Mouse (Mus musculus) retina, adult 2 months (tissue): ENCODE results near the gene Rbm19.
A peak's percentile ranks its signal among the peaks of the same experiment; 100 is the strongest.

Experiments used
- DNase-seq: peaks from one replicate; pipeline ENCODE4 v3.0.0-alpha.2; 2012; ENCODE audit warnings: low read depth, low spot score

Rbm19 gene

DNA sequence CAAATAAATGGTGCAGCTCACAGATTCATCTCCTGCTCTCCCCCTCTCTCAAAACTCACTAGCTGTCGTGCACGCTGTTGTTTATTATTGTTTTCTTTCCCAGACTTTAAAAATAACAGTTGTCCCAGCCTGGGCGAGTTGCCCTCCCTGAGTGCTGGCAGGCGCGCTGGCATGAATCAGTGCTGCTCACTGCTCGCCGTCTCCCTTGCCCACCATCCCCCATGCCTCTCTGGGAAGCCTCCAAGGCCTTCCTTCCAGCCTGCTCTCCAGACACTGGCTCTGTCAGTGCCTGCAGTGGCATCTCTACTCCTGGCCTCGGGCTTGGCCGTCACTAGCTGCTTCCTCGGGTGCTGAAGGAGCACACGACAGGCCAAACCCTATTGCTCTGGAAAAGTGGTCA, 48.2 kb downstream of the Rbm19 start:
- peak; percentile 6 for DNase-seq

DNA sequence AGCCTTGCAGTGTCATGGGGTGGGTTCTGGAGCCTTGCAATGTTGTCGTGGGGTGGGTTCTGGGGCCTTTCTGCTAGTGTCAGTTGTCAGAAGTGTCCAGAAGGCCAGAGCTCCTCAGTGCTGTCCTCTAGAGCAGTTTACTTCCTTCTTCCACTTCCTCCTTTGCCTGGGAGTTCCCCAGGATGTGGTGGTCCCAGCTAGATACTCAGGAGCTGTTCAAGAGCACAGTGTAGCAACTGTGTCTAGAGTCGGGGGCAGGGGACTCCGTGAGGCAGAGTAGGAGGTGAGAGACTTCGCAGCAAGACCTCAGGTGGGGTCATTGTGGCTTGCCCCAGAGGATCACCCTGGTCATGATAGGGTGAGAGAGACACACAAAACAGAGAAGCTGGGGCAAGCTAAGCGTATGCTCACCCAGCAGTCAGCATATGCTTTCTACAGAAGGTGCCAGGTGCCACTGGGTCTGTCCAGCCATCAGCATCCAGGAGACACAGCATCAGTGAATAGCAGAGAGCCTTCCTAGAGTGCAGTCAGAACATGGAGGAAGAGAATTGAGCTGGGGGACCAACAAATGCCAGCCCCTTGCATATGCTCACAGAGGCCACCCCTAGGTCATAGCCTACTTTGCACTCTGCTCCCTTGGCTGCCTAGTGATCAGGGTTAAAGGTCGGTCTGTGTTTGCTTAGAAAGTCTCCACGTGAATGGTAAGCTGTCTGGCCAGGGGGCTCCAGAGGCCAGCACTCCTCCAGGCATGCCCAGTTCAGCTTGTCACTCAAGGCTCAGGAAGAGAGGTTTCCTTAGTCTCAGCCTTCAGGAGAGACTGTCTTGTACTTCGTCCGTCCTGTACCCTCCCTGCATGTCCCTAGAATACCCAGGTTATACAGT, 49.0 kb downstream of the Rbm19 start:
- no peak for DNase-seq

DNA sequence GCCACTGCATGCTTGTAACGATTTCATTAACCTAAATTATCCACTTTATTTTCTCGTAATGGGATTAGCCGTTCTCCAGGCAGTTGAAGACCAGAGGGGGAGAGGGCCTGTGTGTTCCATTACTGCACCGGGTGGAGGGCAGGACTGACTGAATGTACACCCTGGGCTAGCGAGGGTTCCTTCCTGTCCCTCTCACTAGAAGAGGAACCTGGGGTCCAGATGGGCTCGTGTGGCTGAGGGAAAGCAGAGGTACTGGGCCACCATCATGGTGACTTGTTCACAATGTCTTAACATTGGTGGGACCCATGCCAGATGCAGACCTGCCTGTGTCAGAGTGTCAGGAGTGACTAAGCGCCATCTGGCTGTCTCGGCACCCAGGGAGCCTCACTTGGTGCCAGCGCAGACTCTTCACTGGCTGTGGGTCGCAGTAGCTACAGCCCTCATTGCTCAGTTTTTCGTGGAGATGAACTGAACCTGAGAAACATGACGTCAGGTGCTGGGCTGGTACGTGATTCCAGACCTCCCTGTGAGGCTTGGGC, 51.6 kb downstream of the Rbm19 start:
- DNase-seq, result no peak

DNA sequence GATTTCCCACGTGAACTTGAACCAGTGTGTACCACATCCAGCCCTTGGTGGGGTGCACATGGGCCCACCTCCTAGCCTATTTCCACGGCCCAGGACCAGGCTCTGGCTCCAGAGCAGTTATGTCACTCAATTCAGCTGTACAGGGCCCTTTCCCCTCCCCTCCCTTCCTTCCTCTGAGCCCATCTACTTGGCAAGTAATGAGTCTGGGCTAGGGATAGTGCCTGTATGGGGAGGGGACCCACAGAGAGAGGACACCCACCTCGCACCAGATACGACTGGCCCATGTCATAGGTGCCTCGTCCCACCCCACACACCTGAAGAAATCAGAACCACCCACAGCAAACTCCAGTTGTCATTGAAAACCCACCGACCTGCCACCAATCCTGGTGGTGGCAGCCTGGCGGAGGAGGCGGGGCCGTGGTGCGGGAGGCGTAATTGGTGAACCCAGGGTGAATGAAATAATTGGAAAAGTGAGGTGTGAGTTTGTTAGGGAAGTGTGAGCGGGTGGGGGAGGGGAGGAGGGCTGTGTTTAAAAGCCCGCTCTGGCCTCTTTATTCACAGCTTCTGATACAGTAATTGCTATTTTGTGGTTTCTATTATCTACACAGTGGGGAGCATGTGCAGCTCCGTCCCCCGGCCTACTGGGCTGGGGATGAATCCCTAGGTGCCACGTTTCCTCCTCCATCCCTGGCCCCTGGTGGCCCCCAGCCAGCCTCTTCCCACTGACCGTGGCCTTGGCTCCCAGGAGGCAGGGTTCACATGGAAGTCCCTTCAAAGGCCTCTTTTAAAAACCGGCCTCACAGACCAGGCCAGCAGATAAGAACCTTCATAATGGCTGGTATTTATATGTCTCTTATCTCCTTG, 55.8 kb downstream of the Rbm19 start:
- DNase-seq, result no peak

DNA sequence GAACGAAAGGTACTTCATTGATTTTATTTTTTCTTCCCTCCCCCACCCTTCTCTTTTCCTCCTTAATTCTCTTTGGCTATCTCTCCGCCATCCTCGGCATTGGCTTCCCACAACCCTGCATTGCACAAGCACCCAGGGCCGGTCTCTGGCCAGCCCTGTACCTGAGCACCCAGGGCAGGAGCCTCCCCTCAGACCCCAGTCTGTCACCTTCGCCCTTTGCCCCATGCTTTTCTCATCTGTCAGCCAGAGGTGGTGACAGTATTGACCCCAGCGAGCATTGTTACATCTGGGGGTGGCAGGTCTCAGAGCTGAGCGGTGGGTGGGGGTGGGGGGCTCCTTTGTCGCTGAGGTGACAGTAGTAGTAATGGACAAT, 56.5 kb downstream of the Rbm19 start:
- DNase-seq, result no peak

DNA sequence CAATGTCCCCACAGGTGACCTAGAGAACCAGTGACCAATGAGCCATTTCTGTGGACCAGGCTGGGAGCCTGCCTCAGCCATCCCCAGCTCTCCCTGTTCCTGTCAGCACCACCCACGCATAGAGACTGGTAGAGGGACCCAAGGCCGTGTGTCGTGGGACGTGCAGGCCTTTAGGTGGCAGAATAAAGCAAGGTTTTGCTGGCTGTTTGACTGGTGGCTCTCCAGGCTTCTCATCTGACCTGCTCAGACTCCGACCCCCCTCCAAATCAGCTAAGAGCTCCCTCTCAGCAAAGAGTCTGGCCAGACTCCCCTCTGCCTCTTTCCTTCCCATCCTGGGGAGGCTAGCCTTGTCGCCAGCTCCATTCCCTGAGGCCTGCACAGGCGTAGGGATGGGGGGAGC, 58.1 kb downstream of the Rbm19 start:
- peak; percentile 8 for DNase-seq

DNA sequence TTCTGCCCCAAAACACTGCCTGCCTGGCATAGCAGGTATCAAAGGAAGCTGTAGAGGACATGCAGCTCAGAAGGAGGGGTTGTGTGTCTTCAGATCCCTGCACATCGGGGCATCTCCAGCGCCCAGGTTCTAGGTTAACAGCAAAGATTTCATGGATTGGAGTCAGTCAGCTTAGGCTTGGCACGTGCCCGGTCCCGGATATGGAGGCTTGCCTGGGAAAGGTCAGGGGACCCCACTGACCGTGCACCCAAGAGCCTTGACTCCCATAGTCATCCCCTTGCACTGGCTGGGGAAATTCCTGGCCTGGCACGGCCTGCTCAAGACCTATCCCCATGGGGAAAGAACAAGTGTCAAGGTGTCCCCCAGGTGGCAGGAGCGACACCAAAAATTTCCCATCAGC, 59.0 kb downstream of the Rbm19 start:
- DNase-seq, result no peak

DNA sequence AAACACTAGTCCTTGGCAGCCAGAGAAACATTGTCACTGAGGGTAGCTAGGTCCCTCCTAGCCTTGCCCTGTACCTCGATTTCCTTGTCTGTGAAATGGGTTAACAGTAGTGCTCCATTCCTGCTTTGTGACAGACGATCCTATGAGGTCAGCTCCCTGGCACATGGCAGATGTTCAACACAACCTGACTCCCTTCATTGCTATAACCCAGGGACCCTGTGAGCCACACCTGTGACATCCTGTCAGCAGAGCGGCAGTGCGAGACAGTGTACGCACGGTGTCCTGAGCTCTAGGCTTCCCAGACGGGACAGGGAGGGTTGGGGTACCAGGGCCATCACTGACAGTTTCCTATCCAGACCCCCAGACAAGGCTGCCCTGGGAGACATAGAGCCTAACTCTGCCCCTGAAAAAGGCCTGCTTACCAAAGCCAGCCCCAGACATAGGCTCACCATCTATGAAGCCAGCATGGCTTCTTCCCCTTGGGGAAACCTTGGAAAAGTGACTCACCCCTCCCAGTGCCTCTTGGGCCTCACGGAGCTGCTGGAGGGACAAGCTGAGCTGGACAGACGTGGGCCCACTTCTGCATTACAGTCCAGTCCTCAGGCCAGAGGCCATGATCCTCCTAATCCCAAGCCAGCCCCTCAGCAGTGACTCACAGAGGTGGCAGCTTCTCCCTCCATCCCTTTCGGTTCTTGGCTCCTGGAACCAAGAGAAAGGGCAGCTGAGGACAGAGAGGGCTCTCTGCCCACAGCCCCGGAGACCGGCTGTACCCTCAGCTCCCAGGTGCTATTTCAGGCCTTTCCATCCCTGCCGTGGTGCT, 60.2 kb downstream of the Rbm19 start:
- no peak for DNase-seq

DNA sequence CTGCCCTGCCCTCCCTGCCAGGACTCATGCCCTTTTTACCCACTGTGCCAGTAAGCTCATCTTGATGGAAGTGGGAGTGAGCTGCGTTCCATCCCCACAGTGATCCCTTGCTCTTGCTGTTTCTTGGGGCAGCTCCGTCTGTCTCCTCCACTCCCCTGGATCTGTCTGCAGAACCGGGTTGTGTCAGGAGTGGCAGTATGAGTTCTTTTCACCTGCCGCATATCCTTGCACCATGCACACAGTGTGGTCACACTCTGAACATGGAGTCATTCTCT, 60.7 kb downstream of the Rbm19 start:
- DNase-seq, result no peak

DNA sequence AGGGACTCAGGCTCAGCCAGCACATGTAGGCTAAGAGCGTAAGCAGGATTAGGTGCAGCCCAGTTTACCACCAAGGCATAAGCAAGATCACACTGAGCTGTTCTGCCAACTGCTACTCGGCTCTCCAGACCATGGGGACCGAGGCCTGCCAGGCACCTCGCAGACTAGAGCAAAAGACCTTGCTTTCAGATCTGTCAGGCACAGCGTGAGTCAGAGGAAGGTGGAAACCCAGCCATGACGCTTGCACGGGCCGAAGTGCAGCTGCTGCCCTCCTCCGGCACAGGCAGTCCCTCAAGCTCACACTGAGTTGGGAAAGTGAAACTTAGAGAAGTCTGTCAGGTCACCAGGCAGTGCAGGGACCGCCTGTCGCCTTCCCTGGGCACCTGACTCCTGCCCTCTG, 63.8 kb downstream of the Rbm19 start:
- DNase-seq, result no peak

DNA sequence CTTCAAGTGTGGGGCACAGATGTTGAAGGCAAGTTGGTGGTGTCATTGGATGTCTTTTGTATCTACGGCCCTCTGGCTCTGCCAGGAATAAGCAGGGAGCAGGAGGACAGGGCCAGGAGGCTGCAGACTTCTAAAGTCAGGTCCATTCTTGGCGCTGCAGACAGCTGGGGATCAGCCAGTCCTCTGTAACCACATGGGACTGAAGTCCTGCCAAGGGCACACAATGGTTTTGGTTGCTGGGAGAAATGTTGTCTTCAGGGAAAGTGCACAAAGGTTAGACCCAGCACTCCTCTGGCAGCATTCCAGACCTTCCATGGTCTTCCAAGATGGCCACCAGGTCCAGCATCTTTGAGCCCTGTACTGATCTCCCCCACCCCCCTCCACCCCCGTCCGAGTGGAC, 65.1 kb downstream of the Rbm19 start:
- DNase-seq, result no peak

DNA sequence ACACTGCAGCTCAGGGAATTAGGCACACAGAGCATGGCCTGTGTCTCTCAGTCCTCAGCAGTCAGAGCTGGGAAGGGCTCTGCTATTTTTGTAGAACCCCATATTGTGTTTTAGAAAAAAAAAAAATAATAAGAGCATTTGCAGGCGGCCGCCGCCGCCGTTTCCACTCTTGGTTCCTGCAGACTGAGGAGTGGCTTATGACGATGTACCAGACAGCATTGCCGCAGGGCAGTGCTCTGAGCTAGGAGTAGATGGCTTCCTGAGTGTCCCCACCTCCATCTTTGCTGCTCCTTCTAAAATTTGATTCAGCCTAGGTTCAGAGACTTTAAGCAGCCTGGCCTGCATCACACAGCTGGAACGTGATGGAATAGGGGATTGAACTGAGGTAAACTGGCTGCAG, 67.1 kb downstream of the Rbm19 start:
- no peak for DNase-seq

DNA sequence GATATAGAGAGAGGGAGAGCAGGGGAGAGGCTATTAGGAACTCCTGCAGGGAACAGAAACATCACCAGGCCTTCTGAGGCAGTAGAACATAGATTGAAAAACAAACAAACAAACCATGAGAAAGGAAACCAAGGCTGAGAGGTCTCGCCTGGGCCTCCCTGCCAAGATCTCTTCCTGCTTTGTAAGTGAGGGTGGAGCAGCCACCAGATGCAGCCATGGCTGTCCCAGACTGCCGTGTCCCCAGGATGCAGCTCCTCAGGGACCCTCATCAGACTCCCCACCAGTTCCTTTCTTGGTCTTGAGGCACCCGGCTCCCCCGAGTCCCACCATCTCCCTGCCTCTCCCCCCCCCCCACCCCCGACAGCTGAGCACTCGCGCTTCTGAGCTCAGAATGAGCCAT, 67.5 kb downstream of the Rbm19 start:
- no peak for DNase-seq

DNA sequence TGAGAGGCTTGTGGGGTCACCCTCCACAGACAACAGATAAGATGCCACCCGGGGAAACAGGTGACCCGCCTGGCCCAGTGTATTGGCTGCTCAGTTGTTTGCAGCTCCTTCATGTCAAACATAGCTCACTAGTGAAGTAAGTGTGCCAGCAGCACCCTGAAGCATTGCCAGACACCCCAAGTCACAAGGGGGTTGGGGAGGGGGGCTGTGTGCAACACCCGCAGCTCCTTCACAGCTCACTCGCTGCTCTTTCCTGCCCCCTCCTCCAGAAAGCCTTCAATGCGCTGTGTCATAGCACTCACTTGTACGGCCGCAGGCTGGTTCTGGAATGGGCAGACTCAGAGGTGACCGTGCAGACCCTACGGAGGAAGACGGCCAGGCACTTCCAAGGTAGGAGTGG, 69.7 kb downstream of the Rbm19 start:
- DNase-seq, result no peak

DNA sequence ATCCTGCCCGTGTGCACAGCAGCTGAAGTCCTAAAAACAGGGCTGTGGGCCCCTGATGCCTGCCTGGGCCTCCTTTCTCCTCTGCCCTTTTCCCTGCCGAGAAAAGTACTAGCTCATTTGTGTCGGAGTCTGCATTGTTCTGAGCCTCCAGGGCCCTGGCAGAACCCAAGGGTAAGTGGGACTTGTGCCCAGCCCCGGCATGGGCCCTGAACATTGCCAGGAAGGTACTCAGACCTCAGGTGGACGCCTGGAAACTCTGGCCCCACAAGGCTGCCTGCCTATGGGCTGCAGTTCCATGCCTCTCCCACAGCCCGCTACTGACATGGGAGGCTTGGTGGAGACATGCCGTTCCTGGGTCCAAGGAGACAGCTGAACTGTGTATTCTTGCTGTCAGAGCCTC, 72.3 kb downstream of the Rbm19 start:
- DNase-seq, result no peak

DNA sequence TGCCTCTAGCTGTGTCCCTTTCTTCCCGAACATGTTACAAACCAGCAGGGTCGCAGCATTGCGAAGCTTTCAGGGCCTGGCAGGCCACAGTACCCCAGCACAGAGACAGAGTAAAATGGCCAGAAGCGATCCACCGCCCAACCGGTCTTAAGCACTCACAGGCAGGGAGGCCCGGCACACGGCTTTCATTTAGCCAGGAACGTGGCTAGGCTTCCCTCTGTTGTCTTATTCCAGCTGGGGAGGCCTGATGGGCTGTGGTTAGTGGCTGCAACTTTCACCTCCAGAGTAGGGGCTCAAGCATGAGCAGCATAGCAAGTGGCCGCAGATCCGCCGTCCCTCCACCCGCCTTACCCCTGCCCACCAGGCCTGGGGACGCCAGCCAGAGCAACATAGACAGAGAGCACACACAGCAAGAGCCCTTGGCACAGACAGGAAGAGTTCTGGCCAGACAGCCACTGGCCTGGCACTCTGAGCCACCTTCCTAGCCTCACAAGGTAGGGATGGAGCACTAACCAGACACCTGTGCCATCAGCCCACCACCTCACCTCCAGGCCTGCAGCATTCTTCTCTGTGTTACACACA, 73.8 kb downstream of the Rbm19 start:
- no peak for DNase-seq

DNA sequence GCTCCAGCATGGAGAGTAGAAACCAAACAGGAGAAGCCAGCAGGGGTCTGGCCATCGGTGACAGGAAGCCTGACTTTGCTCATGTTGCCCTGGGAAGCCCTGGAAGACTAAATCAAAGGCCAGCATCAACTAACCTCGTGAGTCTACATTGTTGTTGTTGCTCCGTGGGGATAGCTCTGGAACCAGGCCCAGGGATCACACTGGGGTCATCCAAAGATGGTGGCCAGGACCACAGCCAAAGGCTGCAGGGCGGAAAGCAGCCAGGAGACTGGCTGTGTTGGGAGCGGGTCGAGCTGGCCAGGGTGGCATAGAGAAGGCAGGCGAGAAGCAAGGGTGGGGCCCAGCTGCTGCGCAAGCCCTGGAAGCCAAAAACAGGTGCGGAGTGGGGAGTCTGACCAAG, 75.4 kb downstream of the Rbm19 start:
- DNase-seq, result no peak

DNA sequence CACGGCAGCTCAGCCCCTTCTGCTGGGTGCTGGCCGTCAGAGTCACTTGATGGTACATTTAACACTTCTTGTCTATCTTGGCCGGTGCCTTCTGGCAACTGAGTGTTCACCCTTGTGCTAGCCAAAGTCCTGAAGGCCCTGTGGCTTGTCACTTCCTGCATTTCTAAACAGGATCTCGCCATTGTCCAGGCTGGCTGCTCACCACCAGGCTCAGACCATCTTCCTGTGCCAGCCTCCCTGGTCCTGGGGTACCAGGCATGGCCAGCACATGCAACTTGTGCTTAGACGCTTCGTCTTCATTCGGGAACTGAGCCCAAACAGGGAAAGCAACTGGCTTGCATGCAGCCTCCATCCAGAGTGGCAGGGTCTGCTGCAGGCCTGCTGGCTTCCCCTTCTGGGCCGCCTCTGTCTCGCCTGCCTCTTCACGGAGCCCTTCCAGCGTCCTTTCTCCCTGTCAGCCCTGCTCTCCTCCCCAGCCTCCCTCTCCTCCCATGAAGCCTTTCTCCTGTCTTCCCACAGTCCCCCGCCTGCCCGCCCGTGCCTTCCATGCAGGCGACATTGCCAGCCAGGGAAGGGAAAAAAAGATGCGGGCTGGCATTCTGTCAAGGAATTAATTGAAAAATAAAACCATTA, 78.2 kb downstream of the Rbm19 start:
- DNase-seq, result no peak

DNA sequence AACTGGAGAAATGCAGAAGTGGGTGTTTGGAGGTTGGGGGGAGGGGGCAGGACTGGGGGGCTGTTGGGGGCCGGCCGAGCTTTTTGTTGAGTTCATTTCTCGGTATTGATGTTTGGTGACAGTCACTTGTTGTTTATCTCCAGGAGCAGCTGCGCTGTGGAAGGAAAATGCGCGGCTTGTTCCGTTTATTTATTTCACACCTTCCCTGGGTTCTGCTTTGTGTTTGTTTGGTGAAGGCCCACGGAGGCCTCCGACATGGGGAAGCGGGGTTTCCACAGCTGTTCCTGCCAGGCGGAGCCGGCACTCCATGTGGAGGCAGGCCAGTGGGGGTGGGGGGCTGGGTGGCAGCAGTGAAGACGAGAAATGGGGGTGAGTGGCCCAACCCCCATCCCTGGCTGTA, 78.7 kb downstream of the Rbm19 start:
- no peak for DNase-seq

DNA sequence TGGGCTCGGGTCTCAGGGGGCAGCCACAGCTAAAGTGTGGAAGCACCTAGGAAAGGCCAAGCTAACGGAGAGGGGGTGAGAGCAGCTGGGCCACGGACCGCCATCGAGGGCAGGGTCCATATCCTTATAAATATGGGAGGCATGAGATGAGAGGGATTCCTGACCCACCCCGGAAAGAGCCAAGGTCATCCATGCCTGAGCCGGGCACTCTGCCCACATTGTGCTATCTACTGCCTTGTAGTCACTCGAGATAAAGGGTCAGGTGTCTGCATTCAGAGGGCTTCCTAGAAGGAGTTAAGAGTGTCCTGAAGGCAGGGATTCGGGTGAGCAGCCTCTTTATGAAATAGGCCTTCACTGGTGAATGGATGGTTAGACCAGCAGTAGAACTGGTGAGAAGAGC, 80.6 kb downstream of the Rbm19 start:
- no peak for DNase-seq

DNA sequence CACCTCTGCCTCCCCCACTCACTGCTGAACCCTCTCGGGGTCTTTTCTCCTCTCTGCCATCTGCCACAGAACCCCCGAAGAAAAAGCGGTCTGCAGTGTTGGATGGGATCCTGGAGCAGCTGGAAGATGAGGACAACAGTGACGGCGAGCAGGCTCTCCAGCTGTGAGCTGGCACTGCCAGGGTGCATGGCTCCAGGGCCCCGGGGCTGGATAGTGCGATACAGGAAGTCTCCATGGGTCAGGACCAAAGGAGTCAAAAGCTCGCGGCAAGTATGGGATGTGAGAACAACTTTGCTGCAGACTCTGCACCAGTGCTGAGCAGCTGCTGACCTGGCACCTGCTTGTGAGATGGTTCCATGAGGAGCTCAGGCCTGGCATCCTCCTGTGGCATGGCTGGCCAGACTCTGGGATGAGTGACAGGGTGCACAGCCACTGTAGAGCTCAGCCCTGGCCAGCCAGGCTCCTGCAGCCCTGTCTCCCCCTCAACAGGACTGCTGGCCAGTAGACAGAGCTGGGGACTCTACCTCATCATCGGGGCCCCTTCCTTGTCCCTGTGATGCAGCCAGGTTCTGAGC, 81.6 kb downstream of the Rbm19 start:
- no peak for DNase-seq
